Mouse (Mus musculus): ENCODE results near the gene Gm28372. TPM values are rescaled to one million over a fixed set of nuclear protein-coding genes. Genes with fewer than 3 reads are reported as not detected.

Gene Gm28372
- total RNA-seq, 4 experiments from 2014 or later, result not detected

DNA sequence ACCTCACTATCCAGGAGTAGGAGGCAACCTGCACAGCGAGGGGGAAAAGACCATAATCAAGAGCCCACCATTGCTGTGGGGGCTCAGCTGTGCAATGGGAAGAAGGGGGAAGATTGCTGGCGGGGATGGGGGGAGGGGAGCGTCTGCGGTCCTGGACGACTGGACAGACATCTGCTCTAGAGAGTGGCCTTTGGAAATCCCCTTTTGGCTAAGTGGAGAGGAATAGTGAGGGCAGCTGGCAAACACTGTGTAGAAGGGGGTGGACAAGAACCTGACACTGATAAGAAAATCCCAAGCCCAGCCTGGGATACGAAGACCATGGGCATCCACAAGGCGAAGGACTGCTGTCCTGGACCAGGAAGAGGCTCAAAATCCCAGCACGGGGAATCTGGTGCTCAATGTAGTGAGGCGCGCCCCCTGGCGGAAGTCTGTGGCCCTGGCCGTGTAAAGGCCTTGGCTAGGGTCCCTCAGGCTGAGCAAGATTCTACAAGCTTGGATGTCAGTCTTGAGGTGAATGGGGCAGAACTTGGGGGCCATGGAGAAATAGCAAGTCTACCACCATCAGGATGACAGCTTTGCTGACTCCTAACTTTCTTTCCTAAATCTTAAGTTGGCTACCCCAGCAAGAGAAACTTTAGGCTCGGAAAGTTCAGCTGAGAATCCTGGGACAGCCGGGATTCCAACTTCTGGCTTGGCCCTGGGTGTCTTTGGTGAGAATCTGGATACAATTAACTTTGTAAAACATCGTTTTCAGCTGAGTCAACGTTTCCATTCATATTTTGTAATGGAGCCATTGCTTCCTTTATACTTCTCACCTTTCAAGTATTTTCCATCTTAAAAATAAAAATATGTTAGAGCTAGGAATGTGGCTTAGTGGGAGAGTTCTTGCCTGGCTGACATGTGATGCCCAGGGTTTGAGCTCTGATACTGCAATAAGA lies 6.8 kb downstream of the Gm28372 start:
- peak; percentile 53 to 83 for DNase-seq (ENCODE audit: low spot score in 2 of 2)

DNA sequence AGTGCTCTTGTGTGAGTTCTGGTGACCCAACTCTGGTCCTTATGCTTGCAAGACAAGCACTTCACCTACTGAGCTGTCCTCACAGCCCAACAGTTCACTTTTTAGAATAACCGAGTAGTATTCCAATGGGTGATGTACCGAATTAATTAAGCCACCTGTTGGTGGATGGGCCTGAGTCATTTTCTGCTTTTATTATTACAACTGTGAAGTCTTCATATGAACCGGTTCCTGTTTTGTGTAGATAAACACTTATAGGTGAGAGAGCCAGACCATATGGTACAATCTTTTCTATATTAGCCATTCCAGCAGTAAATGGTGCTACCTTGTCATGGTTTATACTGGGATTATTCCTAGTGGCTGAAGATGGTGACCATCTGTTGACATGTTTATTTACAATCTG lies 7.7 kb downstream of the Gm28372 start:
- no peak for DNase-seq (ENCODE audit: low spot score in 2 of 2)

DNA sequence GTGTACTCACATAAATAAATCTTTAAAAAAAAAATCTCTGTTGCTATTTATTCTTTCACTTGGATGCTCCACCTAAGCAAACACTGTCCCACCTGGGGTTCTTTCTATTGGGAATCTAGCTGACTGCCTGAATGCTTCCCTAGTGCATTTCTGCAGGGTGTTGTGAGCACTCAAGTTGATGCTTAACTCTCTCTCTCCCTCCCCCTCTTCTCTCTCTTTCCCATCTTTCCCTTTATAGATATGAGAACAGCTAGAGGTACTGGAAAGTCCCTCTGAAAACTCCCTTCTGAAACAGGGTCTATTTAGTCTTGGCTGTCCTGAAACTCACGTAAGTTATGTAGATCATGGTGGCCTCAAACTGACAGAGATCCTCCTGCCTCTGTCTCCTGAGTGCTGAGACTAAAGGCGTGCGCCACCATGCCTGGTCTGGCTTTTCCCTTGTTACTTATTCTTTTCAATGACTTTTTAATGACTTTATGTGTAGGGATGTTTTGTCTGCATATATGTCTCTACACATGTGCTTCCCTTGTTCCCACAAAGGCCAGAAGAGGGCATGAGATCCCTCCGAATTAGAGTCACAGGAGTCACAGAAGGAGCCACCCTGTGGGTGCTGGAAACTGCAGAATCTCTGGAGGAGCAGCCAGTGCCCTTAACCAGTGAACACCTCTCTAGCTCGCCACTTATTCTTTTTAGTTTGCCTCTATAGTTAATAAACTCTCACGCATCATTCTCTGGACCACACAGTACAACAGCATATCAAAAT lies 9.2 kb downstream of the Gm28372 start:
- no peak for DNase-seq (ENCODE audit: low spot score in 2 of 2)

DNA sequence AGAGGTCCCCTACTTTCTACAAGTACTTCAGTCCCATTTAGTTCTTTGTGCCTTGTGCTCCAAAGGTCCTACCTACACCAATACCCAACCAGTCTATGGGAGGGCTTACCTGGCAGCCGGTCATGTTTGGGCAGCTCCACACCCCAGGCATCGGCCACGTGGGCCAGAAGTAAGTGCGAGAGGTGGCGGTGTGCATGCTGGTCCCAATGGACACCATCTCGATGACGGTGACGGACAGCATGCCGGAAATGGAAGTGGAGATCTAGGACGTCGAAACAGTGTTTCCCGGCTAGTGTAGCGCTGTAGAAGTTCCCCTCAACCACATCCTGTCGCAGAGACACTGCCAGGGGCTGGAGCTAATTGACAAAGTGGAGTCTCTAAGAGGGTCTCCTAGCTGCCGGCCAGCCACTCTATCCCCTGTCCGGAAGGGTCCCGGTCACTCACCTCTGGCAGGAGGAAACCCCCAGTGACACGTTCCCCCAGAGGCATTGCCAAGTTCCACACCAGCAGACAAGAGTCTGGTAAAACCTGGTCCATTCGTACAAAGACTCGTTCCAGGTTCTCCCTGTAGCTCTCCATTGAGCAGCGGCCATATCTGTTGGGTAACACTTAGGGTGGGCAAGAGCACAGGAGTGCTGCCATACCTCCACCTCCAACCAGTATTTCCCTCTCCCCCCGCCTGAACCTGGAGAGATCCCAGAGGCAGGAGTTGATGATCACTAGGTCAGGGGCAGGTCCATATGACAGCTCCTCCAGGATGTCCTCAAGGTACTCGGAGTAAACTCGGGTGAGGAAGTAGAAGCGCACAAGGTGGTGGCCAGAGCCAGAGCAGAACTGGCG lies 17.0 kb downstream of the Gm28372 start:
- DNase-seq (ENCODE audit: low spot score in 2 of 2), result no peak

DNA sequence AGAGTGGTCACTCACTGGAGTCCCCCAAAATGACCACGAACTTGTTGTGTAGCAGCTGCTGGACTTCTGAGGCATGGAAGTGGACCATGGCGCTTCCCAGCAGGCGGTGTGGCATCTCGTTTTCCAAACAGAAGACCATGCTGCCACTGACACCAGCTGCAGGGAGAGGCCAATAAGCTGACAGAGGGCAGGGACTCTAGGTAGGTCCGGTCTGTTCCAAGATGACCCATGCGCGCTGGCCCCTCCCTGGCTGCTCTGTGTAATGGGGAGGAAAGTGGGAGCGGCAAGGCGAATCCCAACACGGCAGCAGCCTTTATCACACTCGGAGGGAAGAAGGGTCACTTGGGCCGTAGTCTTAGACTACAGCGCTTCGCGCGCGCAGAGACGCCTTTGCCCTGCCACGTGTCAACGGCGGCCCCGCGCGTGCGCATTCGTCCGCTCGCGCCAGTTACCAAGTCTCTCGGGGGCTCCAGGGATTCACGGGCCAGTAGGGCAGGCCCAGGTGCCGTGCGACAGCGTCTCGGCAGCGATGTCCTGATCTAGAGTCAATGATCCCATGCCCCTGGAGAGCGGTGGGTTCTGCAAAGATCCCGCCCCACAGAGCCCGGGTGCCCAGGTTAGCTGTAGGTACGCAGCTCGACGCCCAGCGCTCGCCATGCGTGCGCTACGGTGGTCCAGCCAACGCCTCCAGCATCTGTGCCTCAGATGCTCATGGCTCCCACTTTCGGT lies 18.5 kb downstream of the Gm28372 start:
- DNase-seq (ENCODE audit: low spot score in 2 of 2), result peak; percentile 61 to 80

DNA sequence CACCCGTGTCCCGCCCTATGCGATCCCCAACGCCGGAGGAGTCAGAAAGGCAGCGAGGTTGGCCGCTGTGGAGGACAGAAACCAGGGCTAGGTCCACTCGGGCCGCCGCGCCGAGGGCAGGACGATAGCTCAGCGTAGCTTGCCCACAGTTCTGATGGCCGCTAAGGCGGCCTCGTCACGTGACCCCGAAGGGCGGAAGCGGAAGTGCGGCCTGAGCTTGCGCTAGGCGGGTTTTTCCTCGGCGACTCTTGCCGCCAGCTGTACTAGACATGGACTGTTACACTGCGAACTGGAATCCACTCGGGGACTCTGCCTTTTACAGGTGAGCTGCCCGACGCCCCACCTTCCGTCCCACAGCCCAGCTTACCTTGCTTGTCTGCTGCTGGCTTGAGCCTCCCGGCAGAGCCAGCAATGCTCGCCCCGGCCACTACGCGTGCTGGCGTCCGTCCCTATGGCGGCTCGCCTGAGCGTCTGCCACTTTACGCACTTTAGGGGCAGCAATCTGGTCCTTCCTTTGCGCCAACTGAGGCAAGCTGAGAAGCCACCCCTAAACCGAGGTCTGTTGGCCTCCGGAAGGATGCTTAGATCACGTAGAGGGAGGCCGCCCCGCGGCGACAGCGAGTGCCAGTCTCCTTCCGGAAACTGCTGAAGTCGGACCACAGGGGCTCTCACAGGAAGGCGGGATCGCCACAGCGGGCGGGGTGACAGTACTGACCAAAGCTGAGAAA lies 19.3 kb downstream of the Gm28372 start, which contains the start of the genes Vps16 and Pced1a:
Gene Vps16, plus strand, starts transcription at position 214 of the 728 bp plus-strand sequence.
Gene Pced1a, minus strand, starts transcription at position 576 of the 728 bp plus-strand sequence.
- DNase-seq (ENCODE audit: low spot score in 2 of 2), result peak; percentile 88 to 92

DNA sequence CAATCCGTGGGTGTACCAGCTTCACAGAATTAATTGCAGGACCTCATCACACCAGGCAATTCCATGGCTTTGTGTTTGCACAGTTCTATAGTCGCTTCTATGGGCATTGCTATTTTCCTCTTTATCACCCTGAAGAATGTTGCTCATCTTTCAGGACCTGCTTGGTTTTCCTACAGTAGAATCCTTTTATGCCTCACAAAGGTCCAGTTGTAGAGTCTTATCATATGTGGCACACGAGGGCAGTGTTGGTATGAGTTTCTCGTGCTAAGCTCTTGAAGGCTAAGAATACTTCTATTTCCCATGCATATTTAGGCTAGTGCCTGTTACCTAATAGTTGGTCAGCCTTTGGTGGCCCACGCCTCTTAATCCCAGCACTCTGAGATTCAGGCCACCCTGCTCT lies 20.1 kb downstream of the Gm28372 start:
- no peak for DNase-seq (ENCODE audit: low spot score in 2 of 2)

DNA sequence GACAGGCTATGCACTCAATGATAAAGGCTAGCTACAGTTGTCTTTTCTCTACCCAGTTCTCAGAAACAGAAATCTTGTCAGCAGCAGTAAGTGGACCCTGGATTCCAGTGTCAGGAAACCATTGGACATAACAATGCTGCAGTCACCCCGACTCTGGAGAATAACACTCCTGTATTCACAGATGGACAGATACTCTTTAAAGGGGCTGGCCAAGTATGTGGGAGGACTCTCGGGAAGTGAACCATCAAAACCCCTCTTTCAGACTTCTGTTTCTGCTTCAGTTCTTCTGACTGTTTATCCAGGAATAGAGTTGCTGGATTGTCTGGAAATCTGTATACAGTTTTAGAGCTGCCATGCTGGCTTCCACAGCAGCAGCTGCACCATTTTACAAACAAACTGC lies 24.8 kb downstream of the Gm28372 start:
- no peak for DNase-seq (ENCODE audit: low spot score in 2 of 2)

DNA sequence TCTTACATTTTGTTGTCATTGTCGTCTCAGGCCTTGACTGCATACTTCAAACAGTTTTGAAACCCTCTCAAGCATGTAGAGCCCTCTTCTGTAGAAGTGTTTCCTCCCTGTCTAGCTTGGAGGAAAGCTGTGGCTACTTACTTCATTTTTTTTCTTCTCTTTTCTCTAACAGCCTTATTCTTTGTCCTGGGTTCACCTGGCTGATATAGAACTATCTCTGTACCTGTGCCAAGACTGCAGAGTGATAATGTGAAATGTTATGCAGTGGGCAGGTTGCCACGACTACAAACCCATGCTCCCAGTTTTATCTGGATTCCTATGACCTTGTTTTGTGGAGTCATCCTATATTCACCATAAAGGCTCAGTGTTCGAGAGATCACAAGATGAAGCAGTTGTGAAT lies 25.4 kb downstream of the Gm28372 start:
- DNase-seq (ENCODE audit: low spot score in 2 of 2), result no peak

DNA sequence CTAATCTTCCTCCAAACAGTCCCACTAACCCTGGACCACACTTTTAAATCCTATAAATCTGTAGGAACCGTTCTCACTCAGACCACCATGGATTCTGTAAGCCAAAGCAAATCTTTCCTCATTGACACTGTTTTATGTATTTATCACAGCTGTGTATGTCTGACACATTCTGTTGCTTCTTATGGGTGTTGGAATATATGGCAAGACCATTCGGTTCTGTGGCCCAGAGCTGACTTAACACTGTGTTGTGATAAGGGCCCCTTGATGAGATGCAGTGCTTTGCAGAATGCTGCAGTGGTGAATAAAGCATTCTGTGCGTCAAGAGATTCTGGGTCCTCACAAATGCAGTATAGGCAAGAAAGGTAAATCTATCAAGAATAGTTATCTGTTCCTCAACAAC lies 27.1 kb downstream of the Gm28372 start:
- DNase-seq (ENCODE audit: low spot score in 2 of 2), result no peak

DNA sequence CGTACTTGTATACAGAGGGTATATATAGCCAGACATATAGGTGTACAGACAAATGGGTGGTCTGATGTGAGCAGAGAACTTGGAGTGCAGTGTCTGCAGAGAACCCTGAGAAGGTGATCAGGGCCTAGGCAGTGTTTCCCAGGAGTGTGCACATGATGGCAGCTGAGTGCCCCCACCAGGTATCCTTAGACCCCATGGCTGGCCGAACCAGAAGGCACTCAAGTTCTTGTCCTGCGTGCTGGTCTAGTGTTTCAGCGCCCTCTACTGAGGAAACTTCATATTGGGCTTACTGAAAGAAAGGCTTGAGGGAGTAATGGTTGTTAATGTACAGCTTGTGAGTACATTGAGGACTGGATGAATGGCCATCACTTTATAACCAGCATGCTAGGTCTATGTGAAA lies 28.1 kb downstream of the Gm28372 start:
- no peak for DNase-seq (ENCODE audit: low spot score in 2 of 2)

DNA sequence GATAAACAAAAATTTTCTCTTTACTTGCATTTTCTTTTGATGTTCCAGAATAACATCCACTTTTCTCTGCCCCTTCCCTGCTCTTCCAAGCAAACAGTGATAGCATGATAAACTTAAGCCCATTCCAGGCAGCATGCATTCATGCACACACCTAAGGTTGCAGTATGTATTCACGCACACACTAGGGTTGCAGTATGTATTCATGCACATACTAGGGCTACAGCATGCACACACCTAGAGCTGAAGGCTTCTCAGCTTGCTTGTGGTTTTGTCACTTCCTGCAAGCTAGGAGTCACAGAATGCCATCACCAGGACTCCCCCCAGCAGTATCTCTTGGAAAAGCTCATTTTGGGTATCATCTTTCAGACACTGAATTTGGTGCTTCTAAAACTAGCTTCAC lies 31.7 kb downstream of the Gm28372 start:
- DNase-seq (ENCODE audit: low spot score in 2 of 2), result no peak

DNA sequence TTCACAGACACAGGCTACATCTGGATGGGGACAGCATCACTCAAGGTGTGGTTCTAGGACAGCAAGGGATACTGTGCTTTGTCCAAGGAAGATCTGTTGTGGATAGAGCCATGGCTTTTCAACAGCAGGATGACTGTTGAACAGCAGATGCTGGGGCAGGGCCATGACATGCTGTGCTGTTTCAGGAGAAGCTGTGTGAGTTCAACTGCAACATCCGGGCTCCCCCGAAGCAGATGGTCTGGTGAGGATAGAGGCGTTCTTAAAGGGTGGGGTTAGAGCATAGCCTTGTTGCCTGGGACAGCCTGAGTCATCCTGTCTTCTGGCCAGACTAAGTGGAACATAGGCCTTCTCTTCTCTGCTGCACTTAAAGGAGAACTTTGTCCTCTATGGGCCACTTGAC lies 33.8 kb downstream of the Gm28372 start:
- no peak for DNase-seq (ENCODE audit: low spot score in 2 of 2)

DNA sequence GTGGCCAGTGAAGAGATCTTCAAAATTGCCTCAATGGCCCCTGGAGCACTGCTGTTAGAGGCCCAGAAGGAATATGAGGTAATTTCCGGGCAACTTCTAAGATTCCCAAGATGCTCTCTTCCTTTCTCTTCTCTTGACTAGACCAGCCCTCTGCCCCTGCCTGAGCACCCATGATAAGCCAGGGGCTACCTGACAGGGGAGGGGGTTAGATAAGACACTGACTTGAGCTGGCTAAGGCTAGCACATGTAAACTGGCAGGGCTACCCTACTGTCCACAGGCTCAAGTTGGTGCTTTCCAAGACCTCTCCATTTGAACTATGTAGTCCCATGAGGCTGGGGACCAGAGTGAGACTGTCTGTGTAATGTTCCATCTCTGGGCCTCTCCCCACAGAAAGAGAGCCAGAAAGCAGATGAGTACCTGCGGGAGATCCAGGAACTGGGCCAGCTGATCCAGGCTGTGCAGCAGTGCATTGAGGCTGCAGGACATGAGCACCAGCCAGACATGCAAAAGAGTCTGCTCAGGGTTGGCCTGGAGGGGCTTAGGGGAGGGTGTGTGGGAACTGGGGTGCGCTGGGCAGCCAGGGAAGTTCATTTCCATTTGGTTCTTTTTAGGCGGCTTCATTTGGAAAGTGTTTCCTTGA lies 34.9 kb downstream of the Gm28372 start:
- DNase-seq (ENCODE audit: low spot score in 2 of 2), result no peak

DNA sequence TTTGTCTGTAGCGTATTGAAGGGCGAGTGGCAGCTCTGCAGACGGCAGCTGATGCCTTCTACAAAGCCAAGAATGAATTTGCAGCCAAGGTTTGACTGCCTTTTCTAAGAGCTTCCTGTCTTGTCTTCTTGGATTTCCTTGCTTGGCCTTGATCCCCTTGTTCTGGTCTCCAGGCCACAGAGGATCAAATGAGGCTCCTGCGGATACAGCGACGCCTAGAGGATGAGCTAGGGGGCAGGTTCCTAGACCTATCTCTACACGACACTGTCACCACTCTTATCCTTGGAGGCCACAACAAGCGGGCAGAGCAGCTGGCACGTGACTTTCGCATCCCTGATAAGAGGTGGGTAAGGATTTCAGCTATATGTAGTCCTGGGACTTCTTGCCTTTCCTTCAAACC lies 37.1 kb downstream of the Gm28372 start:
- no peak for DNase-seq (ENCODE audit: low spot score in 2 of 2)

DNA sequence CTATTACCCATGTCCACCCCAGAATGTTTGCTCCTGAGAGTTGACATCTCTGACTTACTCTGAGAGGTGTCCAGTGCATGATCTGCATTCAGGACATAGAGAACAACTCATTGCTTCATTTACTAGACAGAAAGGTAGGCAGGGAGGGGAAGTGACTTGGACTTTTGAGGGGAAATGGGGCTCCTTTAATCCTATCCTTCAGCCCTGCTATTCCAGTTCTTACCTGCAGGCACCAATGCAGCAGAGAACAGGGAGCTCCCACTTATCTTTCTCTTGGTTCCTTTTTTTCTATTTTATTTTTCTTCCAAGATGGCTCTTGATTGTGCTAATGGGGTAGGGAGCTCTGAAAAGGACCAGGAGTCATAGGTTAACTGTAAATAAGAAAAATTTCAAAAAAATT lies 43.4 kb downstream of the Gm28372 start:
- DNase-seq (ENCODE audit: low spot score in 2 of 2), result no peak

DNA sequence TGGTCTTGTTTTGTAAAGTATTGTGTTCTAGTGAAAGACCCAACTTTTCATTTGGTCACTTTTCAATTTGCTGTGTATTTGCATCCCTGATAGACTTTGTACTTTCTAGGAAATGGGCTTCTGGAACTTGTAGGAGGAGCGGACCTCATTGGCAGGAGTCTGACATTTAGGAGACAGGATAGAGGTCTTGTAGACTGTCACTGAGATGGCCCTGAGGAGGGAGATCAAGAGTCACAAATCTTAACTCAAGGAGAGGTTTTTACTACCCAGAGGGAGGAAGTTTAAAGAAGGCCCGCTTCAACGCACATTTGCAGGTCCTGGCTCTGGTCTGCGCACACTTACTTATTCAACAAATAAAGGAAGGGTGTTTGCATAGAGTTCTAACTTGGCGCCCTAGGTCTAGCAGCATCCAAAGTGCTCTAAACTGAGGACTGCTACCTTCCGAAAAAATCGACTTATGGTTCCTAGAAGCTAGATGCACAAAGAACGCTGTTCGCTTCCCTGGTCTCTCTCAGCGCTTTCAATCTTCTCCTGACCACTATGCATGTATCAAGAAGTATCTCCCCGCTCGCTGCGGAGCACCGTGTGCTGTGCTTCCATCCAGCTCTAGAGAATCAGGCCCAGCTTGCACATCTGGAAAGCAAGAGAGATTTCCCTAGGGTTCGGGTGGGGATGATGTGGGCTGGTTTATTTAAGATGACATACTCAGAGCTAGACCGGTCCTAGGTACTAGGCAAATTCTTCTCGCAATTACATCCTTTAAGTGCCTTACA lies 44.2 kb downstream of the Gm28372 start:
- DNase-seq (ENCODE audit: low spot score in 2 of 2), result no peak

DNA sequence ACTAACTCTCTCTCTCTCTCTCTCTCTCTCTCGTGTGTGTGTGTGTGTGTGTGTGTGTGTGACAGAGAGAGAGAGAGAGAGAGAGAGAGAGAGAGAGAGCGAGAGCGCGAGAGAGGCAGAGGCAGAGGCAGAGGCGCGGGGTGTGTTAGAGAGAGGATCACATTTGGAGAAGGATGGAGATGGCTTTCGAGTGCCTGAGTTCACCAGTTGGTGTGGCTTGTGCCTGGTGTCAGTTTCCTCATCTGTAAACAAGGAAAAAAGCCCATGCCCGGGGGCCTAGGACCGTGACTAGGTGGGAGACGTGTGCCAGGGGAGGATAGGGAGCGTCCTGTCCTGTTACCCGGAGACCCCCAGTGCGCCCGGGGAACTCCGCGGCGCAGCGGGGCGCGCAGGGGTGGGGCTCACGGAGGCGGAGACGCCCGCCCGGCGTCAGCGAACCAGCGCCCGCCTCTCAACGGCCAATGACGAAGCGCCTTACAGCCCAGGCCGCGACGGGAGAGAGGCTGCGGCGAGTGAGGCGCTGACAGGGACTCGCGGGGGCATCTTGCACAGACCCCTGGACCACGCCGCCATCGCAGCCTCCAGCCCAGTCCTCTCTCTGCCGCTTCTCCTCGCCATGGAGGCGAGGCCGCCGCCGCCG lies 44.9 kb downstream of the Gm28372 start, which contains the start of gene Ptpra:
Gene Ptpra, plus strand, starts transcription at position 485 of the 640 bp plus-strand sequence.
- peak; percentile 84 to 88 for DNase-seq (ENCODE audit: low spot score in 2 of 2)
